Mouse (Mus musculus) cerebellum, adult 11 months (tissue): ENCODE measurements at regions not wholly inside any gene's neighbourhood (a gene's known extent, or its start where the extent isn't known, plus 50 kb on each side); places are given as distances from the start of the nearest gene placed in this dataset.
A peak's percentile ranks its signal among the peaks of the same experiment; 100 is the strongest.

Experiments
- DNase-seq: peaks from one replicate; pipeline ENCODE4 v3.0.0; 2022

DNA sequence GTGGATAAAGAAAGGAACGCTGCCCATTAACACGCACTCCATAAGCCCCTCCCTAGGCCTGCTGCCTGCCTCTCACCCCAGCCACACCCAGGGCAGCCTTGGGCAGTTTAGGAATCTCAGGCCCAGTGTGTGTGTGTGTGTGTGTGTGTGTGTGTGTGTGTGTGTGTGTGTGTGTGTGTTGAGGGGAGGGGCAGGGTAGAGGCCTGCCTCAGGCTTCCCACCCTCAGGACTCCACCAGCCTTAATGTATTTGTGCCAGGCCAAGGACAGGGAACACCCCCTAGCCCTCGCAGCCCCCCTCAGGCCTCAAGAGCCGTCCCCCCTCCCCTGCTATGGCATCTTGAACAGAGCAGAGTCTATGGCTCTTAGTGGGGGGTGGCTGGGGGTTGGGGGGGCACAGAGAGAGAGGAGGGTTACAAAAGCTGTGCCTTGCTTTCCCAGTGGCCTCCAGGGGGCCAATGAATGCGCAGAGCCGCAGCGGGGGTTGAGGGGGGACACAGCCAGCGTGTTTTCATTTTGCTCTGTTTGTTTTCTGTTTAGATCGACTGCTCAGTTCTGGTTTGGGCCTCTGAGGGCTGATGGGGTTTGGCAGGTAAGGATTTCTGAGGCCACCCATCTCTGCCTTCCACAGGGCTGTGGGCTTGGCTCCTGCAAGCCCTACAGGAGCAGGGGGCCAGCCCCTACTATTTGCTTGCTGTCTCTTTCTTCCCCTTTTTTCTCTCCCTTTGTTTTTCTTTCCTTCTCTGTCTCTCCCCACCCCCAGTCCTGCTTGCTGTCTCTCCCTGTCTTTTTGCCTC is 131.8 kb downstream of the Pja1 start:
- no peak for DNase-seq

GRCm38 (mm10) chrX:99336616-99337553 is 134.2 kb downstream of the Pja1 start:
- no peak for DNase-seq

- DNase-seq: no peak
These were observed 135.0 kb downstream of the Pja1 start for GRCm38 (mm10) chrX:99335886-99336589.

- DNase-seq: no peak
These were observed 138.7 kb downstream of the Pja1 start for GRCm38 (mm10) chrX:99332457-99332770.

- no peak for DNase-seq
These were observed 139.2 kb downstream of the Pja1 start for GRCm38 (mm10) chrX:99331764-99332456.

DNA sequence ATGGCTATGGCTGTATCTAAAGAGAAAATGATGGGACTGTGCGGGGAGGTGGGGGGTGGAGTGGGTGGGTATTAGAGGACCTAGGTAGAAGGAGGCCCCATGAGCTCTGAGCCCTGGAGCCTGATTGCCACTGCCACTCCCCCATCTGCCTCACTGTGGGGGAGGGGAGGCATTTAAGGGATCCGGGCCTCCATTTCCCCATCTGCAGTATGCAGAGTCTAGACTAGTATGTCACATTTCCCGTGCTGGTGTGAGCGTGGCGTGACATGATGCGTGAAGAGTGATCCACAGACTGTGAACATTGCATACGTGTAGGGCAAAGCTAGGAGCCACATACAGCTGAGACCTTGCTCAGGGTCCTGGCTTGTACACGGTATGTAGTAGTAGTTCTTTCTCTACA is 140.7 kb downstream of the Pja1 start:
- no peak for DNase-seq

DNA sequence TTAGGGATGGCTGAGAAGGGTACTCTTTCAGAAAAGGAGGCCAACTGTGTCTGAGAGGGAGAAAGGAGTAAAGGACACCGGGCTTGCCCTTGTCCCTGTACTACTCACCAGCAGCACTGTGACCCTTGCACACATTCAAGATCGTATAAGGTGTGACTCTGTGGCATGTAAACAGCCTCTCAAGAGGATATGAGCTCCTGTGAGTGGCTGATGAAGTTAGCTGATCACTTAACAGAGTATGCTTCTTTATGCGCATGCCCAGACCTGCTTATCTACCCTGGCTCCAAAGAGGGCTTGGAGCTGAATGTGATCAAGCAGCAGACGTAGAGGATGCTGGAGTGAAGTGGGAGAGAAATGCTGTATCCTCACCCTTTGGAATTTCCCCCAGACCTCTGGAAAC is 142.5 kb downstream of the Pja1 start:
- DNase-seq: no peak

DNA sequence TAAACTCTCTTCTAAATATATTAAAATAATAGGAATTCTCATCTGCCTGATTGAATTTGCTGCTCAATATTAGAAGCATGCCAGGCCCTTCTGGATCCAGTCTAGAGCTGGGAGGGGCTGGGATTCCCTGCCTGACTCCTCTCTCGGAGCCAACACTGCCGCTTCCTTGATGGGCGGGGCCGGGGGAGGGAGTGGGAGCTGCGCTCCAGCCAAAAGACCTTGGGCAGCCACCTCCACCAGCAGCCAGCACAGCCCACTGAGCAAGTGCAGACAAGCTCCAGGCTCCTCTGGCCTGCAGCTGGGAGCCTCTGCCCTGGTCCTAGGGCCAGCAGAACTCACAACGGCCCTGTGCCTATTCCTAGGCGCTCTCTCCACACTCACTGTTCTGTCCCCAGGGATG is 144.9 kb downstream of the Pja1 start:
- DNase-seq: no peak

- no peak for DNase-seq
These were observed 145.6 kb downstream of the Pja1 start for GRCm38 (mm10) chrX:99325460-99325859.

DNA sequence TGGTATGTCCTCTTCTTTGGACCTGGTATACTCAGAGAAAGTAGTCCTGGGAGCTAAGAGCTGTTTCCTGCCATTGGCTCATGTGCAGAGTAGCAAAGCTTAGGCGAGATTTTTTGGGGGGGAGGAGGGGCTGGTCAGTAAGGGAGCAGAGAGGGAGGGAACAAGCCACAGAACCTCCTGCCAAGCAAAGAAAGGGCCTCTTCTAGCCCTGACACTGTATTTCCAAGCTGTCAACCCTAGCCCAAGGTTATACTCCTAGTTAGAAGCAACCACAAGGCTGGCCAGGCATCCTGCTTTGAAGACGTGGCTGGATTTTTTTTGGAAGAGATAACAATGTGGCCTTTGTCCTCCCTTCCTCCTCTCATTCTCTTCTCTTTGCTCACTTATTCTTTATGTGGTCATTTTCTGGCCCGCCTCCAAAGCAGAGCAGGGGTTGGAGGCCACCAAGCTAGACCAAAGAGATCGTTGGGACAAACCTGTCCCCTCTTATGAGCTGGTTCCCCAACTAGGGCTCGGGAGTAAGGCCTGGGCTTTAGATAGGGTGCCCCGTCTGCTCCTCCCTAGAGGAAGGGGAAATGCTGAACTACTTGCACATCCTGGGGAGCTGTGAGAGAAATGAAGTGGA is 146.4 kb downstream of the Pja1 start:
- DNase-seq: no peak

GRCm38 (mm10) chrX:99319791-99320190 is 151.3 kb downstream of the Pja1 start:
- DNase-seq: no peak

DNA sequence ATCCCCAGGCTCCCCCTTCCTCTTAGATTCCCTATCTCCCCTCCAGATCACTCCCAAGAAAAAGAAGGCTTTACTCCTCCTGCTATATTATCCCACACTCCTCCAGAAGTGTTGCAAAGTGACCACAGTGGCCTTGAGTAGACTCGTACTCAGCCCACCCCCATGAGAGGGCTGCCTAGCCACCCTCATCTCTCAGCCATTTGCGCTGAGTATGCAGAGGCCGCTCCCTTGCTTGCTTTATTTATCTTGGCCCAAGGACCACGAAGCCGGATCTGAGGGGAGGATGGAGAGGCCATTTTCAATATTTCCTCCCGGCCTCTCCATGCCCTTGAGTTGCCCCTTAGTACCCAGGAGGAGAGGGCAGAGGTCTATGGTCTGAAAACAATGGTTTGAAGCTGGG is 151.9 kb downstream of the Pja1 start:
- DNase-seq: no peak

DNA sequence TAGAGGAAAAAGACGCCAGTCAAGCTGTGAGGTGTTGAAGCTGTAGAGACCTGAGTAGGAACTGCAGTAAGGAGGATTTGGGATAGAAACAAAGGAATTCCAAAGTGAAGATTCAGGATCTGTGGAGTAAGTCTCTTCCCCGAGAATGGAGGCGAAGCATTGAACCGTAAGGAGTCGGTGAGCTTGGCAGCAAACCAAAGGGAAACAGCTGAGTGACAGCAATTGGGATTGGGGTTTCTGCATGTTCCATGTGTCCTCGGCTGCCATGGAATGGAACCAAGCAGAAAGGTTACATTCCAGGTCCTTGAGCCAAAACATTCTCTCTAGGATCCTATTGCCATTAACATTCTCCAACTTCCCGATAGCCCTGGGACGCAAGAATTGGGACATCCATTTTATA is 152.9 kb downstream of the Pja1 start:
- DNase-seq: no peak

DNA sequence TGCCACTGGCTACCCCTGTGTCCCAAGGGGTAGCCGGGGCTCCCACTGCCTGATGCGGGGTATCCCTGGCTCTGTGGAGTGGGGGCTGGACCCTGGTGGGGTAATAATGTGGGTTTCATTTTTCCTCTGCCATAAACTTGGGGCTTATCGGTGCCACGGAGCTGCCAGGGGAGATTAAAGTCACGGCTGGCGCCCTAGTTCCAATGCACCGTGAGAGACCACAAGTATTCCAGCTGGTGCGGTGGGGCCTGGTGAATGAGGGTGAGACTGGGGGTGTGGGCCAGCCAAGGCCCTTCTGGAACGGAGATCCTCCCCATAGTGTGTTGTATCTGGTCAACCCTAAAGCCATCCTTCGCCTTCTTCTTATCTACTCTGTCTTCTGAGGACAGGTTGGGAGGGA is 153.3 kb downstream of the Pja1 start:
- DNase-seq: no peak

DNA sequence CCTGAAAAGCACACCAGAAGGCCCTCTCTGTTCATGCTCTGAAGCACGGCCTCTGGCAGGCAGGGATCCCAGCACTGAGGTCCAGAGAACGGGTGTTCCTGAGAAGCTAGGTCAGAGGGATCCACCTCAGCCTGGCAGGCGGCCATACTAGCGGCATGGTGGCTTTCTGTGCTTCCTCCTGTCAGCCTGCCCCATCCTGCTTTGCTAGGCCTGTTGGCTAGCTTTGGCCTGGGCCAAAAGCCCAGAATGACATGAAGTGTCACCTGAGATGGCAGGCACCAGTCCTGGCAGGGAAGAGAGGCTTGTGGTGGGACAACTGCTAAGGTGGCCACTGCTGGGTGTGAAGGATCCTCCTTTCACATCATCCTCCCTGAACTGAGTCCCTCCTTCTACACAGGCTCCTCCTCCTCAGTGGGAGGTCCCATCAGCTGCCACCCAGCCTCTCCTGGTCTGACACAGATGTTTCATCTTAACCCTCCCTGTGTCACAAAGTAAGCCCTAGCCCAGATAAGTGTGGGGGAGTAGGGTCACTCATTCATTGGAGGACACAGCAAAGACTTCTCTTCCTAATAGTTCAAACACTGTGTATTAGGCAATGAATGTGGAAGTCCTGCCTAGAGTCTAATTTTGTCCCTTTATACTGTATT is 154.5 kb downstream of the Pja1 start:
- DNase-seq: peak; percentile 84

DNA sequence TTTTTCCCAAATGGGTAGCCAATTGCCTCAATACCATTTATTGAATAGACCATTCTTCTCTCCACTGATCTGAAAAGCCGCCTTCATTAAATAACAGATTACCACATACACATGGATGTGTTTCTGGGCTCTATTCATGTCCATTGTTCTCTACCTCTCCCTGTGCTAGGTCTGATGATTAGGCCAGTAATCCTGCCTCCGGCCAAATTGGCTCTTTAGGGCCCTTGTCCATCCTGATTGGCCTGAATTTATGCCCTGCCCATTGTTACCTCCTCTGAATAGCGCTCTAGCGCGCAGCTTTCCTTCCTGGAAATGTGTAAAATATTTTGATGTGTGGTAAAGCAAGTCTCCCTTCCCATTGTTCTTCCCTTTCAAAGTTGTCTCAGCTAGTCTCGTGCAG is 163.2 kb downstream of the Efnb1 start:
- no peak for DNase-seq

DNA sequence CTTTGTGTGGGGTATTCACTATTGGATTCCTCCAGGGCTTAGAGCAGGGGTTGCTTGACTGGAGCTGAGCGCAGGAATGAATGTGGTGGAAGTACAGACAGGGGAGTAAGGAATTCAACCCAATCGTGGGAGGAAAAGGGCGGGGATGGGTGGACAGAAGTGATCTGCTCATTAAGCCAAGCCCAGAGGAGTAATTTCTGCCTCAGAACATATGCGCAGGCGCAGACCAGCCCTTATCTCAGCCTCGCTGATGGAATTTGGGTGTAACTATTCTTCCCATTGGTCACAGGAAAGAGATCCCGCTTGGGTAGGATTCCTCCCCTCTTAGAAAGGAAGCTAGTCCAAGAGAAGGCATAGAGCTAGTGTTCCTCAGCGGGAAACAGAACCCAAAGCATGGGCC is 158.8 kb downstream of the Efnb1 start:
- DNase-seq: no peak

DNA sequence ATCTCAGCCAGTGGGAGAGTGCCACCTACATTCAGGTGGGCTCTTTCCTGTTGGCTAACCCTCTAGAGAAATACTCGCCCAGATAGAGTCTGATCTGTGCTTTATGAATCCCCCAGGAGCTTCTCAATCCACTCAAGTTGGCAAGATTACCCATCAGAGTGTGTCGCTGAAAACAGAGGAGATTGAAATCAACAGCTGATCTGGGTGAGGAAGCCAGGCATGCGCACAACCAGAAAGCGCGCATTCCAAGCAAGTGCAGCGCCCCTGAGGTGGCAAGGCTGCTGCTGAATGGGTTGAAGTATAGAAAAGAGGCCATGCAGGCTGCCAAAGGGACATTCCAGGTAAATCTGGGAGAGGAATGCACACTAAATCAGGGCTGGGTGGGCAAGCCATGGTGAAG is 158.0 kb downstream of the Efnb1 start:
- DNase-seq: no peak

- no peak for DNase-seq
These were observed 156.8 kb downstream of the Efnb1 start for GRCm38 (mm10) chrX:99292758-99293157.

DNA sequence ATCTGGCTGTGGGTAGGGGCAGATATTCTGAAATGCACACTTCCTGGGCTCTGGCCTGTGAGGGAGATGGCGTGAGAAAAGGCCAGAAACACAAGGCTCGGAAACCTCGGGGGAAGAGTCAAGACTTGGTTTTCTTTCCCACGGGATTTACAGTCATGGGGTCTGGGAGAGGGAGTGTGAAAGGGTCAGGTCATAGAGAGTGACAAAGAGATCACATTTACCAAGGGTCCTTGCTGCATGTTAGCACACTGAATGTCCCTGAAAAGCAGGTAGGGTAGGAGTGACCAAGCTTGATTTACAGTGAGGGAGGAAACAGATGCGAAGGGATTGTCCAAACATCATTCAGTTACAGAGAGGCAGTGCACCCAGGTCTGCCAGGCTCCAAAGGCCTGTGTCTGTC is 156.0 kb downstream of the Efnb1 start:
- DNase-seq: no peak

GRCm38 (mm10) chrX:99291423-99291963 is 155.6 kb downstream of the Efnb1 start:
- DNase-seq: no peak

GRCm38 (mm10) chrX:99287988-99288387 is 152.1 kb downstream of the Efnb1 start:
- DNase-seq: no peak
